Mouse (Mus musculus) v-Abl transformed pro-B cells (cell line): ENCODE results near the gene Mast2.

Source experiments
- in situ Hi-C, 2 experiments: fragments of 400-800 bp; cut with MboI; formaldehyde crosslinking; loops; one replicate each; pipeline ENCODE4 v1.15.1; 2025; ENCODE audit not compliant: unreplicated experiment in 2 of 2

Mast2 gene

GRCm38 (mm10) chr4:116412993-116413392, 51.0 kb downstream of the Mast2 start:
- in situ Hi-C loops = no loop called here

DNA sequence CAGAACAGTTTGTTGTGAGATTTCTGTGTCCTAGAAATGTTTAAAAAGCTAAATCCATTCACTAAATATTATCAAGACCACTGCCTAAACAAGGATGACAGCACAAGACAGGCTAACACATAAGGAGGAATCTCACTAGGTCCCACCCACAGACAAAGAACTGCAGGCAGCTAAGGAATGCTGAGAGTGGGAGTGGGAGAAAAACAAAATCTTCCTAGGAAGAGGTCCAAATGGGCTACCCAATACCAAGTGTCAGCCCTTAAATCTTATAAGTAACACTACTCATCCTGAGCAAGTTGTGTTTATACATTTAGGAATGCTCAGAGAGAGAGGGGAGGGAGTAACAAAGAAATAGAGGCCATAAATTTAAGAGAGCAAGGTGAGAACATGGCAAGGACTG, 52.6 kb downstream of the Mast2 start:
- in situ Hi-C loops = no loop called here

DNA sequence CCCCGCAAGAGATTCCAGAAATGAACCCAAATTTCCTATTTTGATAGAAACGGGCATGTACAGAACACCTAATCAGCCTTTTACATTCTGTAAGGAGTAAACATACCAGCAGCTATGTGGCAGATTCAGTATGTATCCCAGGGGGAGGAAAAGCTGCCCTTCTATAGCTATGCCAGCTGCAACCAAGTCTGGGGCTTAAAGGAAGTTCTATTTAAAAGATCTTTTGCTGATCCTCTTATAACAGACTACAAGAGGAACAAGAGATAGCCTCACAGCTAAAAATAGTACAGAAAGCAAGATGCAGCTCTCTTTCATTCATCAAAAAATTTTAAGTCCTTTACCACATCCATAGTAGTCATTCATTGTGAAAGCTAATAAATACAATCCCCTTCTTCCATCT, 57.3 kb downstream of the Mast2 start:
- in situ Hi-C loops = no loop called here

- in situ Hi-C loops = no loop called here
Measured at GRCm38 (mm10) chr4:116405955-116406351, 58.0 kb downstream of the Mast2 start.

GRCm38 (mm10) chr4:116405276-116405954, 58.6 kb downstream of the Mast2 start:
- in situ Hi-C loops = no loop called here

- in situ Hi-C loops = no loop called here
Measured at GRCm38 (mm10) chr4:116403884-116404283, 60.1 kb downstream of the Mast2 start.

DNA sequence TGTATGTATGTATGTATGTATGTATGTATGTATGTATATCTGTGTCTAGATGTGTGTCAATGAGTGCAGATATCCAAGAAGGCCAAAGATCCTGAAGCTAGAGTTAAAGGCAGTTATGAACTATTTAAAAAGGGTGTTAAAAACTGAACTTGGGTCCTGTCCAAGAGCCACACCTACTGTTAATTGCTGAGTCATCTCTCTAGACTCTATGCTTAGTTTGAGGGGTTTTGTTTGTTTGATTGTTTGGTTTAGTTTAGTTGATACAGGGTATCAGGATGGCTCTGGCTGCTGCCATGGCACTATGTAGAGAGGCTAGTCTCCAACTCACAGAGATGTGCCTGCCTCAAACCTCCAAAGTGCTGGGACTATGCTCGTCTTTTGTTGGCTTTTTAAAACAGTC, 61.3 kb downstream of the Mast2 start:
- in situ Hi-C loops = no loop called here

GRCm38 (mm10) chr4:116398051-116398450, 65.9 kb downstream of the Mast2 start:
- in situ Hi-C loops = no loop called here

GRCm38 (mm10) chr4:116377973-116378667, 85.9 kb downstream of the Mast2 start:
- in situ Hi-C loops = no loop called here

GRCm38 (mm10) chr4:116371676-116372075, 92.3 kb downstream of the Mast2 start:
- in situ Hi-C loops = no loop called here

- in situ Hi-C loops = loop anchor here in 1 of 2 experiments (10.0 kb wide), 1 partner anchor 177 kb away; no protein-coding TSS in a partner anchor
Measured at GRCm38 (mm10) chr4:116358099-116358498, 105.9 kb downstream of the Mast2 start.

DNA sequence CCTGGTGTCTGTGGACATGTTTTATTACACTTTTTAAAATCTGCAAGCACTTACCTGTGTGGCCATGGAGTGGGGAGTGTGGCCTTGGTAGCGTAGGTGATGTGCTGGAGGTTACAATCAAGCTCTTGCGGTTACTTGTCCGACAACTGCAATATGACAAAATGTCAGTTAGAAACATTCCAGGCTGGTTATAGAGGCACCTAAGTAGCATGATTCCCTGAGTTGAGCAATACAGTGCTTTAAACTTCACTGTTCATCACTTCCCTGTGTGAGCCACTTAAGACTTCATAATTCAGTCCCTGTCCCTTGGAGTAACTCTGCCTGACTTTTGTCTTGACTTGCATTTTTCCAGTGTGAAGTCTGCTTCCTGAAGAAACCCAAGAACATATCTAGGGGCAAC, 111.1 kb downstream of the Mast2 start:
- in situ Hi-C loops = loop anchor here in 1 of 2 experiments (10.0 kb wide), 1 partner anchor 182 kb away; no protein-coding TSS in a partner anchor

GRCm38 (mm10) chr4:116352496-116352895, 111.5 kb downstream of the Mast2 start:
- in situ Hi-C loops = loop anchor here in 1 of 2 experiments (10.0 kb wide), 1 partner anchor 182 kb away; no protein-coding TSS in a partner anchor

DNA sequence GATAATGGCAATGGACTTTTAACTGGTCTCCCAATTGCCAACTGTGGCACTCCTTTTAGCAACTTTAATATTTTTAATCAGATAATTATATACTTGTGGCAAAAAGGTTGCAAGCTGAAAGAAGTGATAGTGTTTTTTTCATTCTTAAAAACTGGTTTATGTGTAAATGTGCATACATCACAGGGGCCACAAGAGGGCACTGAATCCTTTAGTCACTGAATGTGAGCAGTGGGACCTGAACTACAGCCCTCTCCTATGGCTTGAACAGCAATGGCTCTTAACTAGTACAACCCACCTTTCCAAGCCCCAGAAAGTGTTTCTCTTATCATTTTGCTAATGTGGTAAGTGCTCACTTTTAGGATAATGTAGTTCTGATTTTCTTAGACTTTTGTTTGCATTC, 121.9 kb downstream of the Mast2 start:
- in situ Hi-C loops = loop anchor here in 1 of 2 experiments (10.0 kb wide), 2 partner anchors 177 to 193 kb away; partner anchors contain the start of gene Tspan1

- in situ Hi-C loops = loop anchor here in 1 of 2 experiments (5.0 kb wide), 1 partner anchor 451 kb away; no protein-coding TSS in a partner anchor
Measured at GRCm38 (mm10) chr4:116336294-116336693, 127.7 kb downstream of the Mast2 start.

DNA sequence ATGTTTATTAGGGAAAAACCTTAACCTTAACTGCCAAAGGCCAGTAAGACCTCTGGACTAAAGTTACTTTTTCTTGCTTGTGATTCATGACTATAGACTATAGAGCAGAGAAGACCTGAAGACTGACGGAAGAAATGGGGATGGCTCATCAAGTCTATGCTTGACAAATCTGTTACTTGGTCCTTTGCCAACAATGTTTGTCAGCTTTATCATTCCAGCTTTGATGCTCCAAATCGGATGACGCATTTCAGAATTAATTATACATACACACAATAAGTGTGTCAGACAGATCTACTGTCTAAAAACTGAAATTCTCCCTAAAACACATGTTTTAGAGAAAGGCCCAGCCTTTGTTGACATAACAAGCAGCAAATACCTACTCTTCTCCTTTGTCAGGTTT, 134.7 kb downstream of the Mast2 start:
- in situ Hi-C loops = no loop called here

GRCm38 (mm10) chr4:116322127-116322526, 141.9 kb downstream of the Mast2 start:
- in situ Hi-C loops = no loop called here

- in situ Hi-C loops = no loop called here
Measured at GRCm38 (mm10) chr4:116317575-116317974, 146.4 kb downstream of the Mast2 start.

DNA sequence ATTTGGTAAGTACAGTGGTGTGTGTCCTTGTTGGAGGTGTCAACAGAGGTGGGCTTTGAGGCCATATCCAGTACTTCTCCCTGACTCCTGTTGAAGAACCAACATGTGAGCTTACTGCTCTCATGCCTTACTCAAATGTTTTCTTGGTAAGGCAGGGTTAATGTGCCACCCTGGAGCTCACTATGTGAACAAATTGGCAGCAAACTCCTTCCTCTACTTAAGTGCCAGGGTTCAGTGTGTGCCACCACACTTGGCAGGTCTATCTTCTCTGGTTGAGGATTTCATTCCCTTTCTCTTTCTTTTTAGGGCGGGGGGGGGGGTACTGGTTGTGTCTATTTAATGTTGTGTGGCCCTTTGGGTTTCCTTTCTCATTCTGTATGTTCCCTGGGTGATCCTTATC, 159.4 kb downstream of the Mast2 start:
- in situ Hi-C loops = no loop called here

GRCm38 (mm10) chr4:116300878-116301355, 163.1 kb downstream of the Mast2 start:
- in situ Hi-C loops = no loop called here

DNA sequence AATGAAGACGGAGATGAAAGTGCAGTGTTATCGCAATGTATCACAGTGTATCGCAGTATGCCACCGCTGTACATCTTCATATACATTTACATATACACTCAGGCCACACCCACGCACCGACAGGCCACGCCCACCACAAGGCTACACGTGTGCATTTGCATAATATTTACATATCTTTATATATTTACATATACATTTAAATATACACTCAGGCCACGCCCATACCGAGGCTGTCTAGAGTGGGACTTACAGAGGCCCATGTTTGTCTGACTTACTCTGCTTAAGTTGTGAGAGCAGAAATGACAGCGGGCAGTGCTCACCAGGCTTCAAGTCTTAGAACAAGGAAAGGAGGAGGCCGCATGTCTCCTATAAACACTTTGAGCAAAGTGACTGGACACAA, 170.7 kb downstream of the Mast2 start:
- in situ Hi-C loops = no loop called here

GRCm38 (mm10) chr4:116291561-116291960, 172.4 kb downstream of the Mast2 start:
- in situ Hi-C loops = no loop called here
